Mouse (Mus musculus) splenic B cell, adult 2 months (primary cell): Measurements from ENCODE around the gene Trim71.

Source experiments
- DNase-seq: peaks from one replicate; pipeline ENCODE4 v3.0.0-alpha.2; 2011; ENCODE audit warnings: low read depth, low spot score
- H3K27me3 ChIP-seq: 2 replicates; pipeline ENCODE4 v1.6.1; 2012; ENCODE audit warnings: mild to moderate bottlenecking, low read length, moderate library complexity, mixed read lengths; ENCODE audit not compliant: control insufficient read depth, poor library complexity, insufficient read depth, severe bottlenecking
- H3K36me3 ChIP-seq: 2 replicates; pipeline ENCODE4 v1.6.1; 2012; ENCODE audit warnings: mild to moderate bottlenecking, low read length, moderate library complexity, mixed read lengths; ENCODE audit not compliant: control insufficient read depth, poor library complexity, insufficient read depth, severe bottlenecking

The Trim71 gene

DNA sequence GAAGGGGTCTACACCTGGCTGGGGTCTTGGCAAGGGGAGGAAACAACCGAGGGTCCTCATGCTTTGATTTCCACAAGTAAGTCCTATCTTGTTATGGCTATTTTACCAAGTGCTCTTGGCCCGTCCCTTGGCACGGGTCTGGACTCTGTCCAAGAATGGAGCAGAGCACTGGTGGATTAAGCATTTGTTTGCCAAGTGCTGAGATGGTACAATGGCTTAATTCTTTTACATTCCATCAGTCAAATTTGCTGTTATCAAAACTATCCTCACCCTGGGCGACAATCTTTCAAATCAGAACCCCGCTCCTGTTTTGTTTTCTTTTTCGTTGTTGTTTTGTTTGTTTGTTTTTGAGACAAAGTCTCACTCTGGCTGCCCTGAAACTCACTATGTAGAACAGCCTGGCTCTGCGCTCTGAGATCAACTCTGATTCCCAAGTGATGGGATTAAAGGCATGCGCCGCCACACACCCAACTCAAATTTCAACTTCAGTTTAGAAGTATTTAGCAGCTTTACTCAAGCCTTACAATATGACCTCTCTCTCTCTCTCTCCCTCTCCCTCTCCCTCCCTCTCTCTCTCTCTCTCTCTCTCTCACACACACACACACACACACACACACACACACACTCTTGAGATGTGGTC is 19.3 kb downstream of the Trim71 start:
- no peak for DNase-seq
- Histone ChIP-seq H3K36me3 (no peaks in the 10 kb centered on the region), H3K27me3 (no peaks in the 10 kb centered on the region)

DNA sequence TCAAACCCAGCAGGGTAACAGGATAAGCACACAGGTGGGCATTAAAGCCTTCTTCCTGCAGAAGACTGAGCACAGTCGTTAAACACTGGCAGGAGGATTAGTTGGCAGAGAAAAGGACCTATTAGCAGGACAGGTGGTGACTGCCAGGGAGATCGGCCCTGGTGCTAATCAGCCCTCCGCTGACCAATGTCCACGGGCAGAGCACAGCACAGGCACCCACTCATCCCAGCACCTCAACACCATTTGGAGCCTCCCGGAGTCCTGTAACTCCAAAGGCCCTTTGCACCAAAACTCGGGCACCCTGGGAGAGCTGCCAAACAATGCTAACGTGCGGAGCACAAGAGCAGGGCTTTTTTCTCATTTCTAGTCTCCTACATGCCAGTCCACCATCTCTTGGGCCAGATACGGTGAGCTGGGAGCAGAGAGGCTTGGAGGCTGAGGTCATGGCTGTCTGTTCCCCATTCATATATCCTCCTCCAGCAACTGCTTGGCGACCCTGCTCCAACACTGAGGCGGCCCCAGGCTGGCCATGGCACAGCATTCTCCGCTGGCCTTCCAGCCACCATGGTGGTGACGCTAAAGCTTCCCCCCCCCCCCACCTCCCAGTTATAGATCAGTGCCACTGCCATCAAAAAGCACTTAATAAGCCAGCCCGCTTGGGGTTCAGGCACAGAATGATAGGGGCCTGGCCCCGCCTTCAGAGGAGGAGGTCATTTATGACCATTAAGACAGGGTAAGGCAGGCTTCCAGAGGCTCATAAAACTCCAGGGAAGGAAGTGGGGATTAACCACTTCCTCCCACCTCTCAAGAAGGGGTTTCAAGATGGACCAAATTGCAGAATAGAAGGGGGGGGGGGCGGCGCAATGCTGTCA is 20.1 kb downstream of the Trim71 start:
- Histone ChIP-seq H3K36me3 (no peaks in the 10 kb centered on the region), H3K27me3 (no peaks in the 10 kb centered on the region)
- no peak for DNase-seq

DNA sequence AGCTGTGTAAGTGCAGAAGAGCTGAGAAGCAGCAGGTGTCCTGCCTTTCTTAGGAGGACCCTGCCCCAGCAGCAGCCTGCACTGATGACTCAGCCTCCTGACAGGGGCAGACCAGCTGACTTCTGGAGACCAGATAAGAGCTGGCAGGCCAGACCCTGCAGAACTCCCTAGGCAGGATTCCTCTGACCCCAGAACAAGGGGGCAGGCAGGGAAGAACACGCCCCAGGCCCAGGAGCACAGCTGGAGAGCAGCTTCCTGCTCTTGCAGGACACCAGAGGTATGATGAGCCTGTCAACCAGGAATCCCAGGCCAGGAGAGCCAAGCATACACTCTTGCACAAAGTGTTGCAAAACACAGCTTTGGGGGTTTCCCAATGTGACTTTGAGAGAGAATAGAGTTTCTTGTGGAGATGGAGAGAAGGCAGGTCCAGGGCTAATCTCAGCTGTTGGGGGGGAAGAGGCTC is 22.9 kb downstream of the Trim71 start:
- Histone ChIP-seq H3K27me3 (no peaks in the 10 kb centered on the region), H3K36me3 (no peaks in the 10 kb centered on the region)
- DNase-seq = no peak

DNA sequence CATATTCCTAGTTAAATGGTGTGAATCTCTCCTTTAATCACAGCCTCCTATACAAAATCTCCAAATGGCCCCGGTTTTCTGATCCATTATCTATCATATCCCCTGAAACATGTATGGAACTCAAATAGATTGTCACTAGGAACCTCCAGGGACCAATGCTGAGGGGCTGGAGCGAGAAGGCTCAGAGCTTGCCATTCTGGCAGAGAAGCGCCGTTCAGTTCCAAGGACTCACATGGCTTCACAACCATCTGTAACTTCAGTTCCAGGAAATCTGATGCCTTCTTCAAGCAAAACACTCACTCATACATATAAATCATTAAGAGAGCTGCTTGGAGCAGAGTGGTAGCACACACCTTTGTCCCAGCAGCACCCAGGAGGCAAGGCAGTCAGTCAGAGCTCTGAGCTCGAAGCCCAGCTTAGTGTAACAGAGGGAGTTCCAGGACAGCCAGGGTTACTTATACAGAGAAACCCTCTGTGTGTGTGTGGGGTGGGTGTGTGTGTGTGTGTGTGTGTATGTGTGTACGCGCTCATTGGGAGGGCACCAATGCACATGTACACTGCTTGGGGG is 25.1 kb downstream of the Trim71 start:
- Histone ChIP-seq H3K36me3 (no peaks in the 10 kb centered on the region), H3K27me3 (no peaks in the 10 kb centered on the region)
- DNase-seq = no peak

DNA sequence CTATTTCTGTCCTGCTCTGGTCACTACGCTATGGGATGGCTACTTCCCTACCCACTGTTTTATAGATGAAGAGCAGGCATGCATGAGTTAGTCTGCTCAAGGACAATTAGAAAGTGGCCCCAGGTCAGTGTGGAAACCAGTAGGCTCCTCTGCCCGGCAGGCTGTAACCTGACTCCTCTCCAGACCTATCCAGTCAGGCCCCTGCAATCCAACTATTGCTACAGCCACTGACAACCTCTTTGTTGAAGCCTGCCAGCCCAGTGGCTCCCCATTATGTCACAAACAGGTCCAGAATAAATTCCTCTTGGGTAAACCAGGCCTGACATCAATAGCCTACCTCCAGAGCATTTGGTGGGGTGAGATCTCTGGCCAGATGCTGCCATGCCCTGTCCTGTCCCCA is 27.5 kb downstream of the Trim71 start:
- Histone ChIP-seq H3K27me3 (no peaks in the 10 kb centered on the region), H3K36me3 (no peaks in the 10 kb centered on the region)
- DNase-seq = no peak

DNA sequence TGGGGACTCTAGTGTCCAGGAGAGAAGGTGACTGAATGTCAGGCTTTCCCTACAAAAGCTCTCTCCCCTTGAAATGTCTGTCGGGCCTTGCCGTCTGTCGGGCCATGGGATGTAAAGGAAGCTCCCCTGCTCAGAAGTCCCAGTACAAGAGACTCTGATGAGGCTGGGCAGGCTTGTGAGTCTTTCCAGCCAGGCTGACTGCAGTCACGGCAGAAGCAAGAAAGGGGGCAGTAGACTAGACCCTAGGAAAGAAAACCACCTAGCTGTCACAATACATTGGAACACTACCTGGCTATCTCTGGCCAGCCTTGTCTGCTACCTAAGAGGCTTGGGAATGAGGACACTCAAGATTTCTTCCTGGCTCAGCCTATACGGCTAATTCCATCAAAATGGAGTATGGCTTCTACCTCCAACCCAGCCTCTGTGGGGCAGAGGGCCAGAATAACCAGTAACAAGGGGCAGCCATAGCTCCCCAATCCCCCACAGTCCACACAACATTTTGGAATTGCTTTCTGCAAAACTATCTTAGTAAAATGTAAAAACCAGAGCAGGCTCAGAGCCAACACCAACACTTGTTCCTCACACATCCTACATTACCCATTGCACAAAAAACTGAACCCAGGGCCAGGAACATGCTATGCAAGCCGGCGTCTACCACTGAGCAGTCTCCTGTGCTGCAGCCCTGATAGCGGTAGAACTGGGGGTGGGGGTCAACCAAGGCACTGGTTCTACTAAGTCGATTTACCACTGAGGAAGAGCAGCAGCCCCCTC is 29.2 kb downstream of the Trim71 start:
- no peaks in the 10 kb centered on the region for H3K27me3 ChIP-seq
- no peaks in the 10 kb centered on the region for H3K36me3 ChIP-seq
- DNase-seq = no peak

DNA sequence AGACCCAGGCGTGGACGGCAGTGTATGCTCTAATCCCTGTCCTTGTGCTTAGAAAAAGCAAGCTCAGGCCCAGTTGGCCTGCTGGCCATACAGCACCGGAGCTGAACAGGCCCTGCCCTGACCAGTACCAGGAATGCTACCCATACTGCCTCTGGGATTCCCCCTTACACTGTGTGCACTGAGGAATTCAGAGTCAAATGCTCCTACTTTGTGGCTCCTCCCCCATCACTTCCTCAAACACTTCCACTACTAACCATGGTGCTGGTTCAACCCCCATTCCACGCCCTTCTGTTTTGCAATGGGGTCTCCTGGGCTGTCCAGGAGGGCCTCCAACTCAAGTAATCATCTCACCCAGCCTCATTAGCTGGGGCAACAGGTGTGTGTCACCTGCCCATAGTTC is 30.3 kb downstream of the Trim71 start:
- no peaks in the 10 kb centered on the region for H3K27me3 ChIP-seq
- no peaks in the 10 kb centered on the region for H3K36me3 ChIP-seq
- no peak for DNase-seq

DNA sequence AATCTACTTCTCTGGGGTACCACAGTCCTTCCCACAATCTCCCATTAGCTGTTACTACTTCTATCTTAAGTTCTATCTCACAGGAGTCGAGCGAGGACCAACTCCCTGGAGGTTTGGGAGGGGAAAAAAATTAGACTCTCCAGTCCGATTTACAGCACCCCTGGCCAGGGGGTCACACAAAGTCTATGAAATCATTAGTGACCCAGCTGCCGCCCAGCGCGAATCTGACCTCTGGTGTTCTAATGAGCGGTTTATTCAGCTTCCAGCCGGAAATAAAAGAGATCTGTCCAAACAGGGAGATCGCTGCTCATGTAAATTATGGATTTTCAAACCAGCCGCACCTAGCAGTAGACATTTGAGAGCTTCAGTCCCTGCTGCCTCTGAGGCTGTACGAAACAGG is 32.9 kb downstream of the Trim71 start:
- no peak for DNase-seq
- Histone ChIP-seq H3K27me3 (no peaks in the 10 kb centered on the region), H3K36me3 (no peaks in the 10 kb centered on the region)

DNA sequence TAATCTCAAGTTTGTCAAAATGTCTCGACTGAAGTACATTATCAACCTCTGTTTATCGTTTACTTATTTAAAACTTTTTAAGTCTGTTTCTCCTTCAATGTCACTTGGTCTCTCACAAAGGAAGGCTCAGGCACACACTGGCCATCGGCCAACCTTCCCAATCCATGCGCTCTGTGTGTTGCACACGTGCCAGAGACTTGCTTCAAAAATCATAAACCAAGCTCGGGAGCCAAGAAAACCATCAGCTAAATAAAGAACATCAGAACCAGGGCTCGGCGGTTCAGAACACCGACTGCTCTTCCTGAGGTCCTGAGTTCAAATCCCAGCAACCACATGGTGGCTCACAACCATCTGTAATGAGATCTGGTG is 35.5 kb downstream of the Trim71 start:
- Histone ChIP-seq H3K27me3 (no peaks in the 10 kb centered on the region), H3K36me3 (no peaks in the 10 kb centered on the region)
- DNase-seq = no peak

DNA sequence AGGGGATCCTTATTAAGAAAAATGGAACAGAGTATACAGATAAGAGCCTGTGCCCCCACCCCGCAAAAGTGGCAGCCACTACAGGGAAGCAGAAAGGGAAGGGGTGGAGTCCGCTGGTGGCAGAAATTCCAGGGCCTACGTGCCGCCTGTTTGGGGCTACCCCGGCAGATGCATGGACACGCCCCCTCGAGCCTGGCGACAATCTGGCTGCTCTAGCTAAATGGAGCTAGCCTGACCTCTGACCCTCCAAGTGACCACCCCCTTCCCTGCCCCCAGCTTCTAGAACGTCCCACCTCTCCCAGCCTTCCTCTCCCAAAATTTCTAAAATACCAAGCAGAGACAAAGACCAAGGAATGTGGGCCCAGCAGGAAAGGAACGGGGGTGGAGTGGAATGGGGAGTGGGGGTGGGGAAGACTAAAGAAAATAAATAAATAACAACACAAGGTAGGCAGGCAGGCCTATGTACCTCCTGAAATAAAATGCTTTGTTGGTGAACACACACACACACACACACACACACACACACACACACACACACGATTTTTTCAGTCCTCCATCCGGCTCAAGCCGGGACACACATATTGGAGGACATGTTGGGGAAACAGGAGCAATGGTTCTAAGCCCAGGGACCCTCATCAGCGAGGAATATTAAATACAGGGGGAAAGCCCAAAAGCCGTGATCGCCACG is 36.0 kb downstream of the Trim71 start:
- no peaks in the 10 kb centered on the region for H3K27me3 ChIP-seq
- no peak for DNase-seq
- no peaks in the 10 kb centered on the region for H3K36me3 ChIP-seq

DNA sequence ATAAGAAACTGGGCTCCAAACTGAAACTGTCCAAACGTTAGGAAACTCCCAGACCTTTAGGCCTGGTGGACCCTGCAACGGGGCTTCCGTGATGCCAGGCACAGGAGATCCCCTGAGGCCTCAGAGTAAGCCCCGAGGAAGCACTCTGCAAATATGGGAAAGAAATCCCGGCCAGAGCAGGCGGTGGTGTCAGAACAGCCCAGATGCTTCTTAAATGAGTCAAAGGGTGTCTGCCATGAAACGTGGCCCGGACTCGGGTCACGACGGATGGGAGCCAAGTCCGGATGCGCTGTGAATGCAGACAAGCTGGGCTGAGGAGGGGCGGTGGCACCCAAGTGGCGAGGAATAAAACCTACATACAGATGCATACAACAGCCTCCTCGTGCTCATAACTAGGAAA is 37.1 kb downstream of the Trim71 start:
- H3K36me3 ChIP-seq = no peaks in the 10 kb centered on the region
- no peaks in the 10 kb centered on the region for H3K27me3 ChIP-seq
- peak; percentile 15 for DNase-seq

DNA sequence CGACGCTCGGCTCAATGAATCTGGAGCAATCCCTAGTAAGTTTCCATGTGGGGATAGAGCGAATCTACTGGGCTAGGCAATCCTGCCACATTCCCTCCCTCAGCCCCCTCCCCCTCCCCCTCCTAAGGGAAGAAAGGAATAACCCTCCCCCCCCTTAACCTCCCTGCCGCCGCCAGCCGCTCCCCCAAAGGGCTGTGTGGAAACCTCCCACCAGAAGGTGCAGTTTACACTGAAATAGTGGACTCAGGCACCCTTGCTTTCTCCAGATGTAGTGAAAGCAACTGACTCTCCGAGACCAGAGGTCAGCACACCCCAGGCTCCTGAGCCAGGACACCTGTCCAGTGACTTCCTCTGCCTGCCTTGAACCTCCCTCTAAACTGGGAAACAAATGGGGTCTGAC is 37.6 kb downstream of the Trim71 start:
- no peak for DNase-seq
- H3K36me3 ChIP-seq = no peaks in the 10 kb centered on the region
- H3K27me3 ChIP-seq = no peaks in the 10 kb centered on the region

DNA sequence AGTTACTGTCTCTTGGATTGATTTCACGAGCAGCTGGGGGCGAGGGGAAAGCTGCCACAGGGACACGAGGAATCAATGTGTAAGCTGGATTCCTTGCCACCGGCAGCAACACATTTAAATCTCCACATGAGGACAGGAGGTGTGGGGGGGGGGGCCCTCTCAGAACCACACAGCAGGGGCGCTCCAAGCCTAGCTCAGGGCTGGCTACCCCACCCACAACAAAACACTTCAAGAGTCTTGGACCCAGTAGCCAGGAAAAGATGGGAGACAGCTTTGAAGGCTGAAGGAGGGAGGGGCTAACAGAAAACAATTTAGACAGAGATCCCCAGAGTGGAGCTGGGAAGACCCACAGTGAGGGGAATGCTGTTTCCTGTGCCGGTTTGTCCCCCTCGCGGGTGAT is 38.3 kb downstream of the Trim71 start:
- no peaks in the 10 kb centered on the region for H3K27me3 ChIP-seq
- no peak for DNase-seq

DNA sequence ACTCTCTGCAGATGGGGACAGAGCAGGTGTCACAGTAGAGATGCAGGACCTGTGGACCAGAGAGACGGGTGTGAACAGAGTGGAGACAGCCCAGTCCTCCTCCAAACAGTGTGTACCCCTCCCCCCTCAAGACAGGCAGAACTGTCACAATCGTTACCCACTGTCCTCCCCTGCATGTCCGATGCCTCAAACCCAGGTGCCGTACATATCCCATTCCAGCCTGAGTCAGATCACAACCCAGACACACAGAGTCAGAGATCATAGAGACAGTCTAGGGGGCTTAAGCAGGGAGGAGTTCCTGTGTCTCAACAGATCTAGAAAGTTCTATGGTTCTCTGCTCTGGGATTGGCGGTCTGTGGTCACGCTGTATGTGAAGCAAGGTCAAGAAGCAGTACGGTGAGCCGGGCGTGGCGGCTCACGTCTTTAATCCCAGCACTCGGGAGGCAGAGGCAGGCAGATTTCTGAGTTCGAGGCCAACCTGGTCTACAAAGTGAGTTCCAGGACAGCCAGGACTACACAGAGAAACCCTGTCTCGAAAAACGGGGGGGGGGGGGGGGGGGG is 39.0 kb downstream of the Trim71 start:
- no peak for DNase-seq
- H3K36me3 ChIP-seq = no peaks in the 10 kb centered on the region
- H3K27me3 ChIP-seq = no peaks in the 10 kb centered on the region

More for the DNA sequence above, 38.3 kb downstream of the Trim71 start:
- H3K36me3 ChIP-seq = no peaks in the 10 kb centered on the region
